Mouse (Mus musculus): ENCODE data around the gene Chga. TPM values are rescaled to one million over a fixed set of nuclear protein-coding genes. Genes with fewer than 3 reads are reported as not detected.

Chga gene
- total RNA-seq, 2 experiments from 2014 or later, result 123 to 124 TPM

GRCm38 (mm10) chr12:102570734-102571133, 16.0 kb downstream of the Chga start:
- no peak for TF ChIP-seq CTCF (conservative IDR thresholded peaks at IDR 0.05)
- H3K27ac ChIP-seq, result no peak overlapping the region
- H3K4me3 ChIP-seq, result no peak overlapping the region
- DNase-seq (ENCODE audit: low spot score in 2 of 2), result no peak

- Histone ChIP-seq H3K4me3 (no peak overlapping the region), H3K27ac (no peak overlapping the region)
- no peak for DNase-seq (ENCODE audit: low spot score in 2 of 2)
- TF ChIP-seq CTCF (conservative IDR thresholded peaks at IDR 0.05), result no peak
Observed at GRCm38 (mm10) chr12:102571666-102572065, 16.9 kb downstream of the Chga start.

- no peak for DNase-seq (ENCODE audit: low spot score in 2 of 2)
- TF ChIP-seq CTCF (conservative IDR thresholded peaks at IDR 0.05), result no peak
- Histone ChIP-seq H3K4me3 (no peak overlapping the region), H3K27ac (no peak overlapping the region)
Observed at GRCm38 (mm10) chr12:102573036-102573435, 18.3 kb downstream of the Chga start.

- peak; percentile 41 for TF ChIP-seq CTCF (conservative IDR thresholded peaks at IDR 0.05)
- no peak overlapping the region for H3K4me3 ChIP-seq
- no peak for DNase-seq (ENCODE audit: low spot score in 2 of 2)
- H3K27ac ChIP-seq, result no peak overlapping the region
Observed at GRCm38 (mm10) chr12:102575541-102576329, 21.0 kb downstream of the Chga start.

GRCm38 (mm10) chr12:102576659-102577398, 22.1 kb downstream of the Chga start:
- TF ChIP-seq CTCF (conservative IDR thresholded peaks at IDR 0.05), result no peak
- Histone ChIP-seq H3K27ac (no peak overlapping the region), H3K4me3 (no peak overlapping the region)
- no peak for DNase-seq (ENCODE audit: low spot score in 2 of 2)

DNA sequence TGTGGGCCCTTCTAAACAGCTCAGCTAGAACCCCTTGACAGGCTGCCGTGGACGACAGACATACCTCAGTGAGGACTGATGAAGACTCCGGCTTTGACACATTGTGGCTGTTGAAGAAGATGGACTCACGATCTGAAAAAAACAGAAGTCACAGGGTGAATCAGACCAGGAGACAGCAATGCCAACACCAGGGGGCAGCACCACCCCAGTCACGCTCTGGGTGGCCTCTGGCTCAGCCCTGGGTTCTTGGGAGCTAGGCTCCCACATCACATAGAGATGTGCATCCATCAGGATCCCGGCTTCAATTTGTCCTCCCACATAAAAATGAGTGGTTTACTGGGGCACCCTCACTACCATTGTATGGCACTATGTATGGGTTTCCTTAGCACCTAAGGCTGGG, 24.3 kb downstream of the Chga start:
- peak; percentile 58 to 88 for DNase-seq (ENCODE audit: low spot score in 2 of 2)
- no peak overlapping the region for H3K27ac ChIP-seq
- no peak overlapping the region for H3K4me3 ChIP-seq
- peak; percentile 93 for TF ChIP-seq CTCF (conservative IDR thresholded peaks at IDR 0.05)

DNA sequence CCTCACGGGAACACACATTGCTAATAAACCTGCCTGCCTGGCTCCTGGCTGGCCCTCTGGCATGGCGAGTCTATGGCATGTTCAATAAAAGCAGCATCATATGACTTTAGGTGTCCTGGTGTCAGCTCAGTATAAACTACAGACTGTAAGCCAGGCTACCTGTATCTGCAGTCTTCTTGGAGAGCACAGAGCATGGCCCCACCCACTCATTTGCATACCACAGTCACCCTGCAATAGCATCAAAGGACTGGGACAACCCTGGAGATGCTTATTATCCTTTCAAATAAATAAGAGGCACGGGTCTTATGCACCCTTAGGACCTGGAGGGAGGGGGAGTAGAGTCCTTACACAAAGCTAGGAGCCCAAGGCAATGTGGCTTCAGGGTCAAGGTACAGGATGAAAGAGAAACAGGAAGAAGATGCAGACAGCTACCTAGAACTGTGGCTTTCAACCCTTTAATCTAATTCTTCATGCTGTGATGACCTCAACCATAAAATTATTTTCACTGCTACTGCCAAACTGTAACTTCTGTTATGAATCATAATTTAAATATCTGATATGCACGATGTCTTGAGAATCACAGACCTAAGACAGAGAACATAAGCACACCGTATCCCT, 26.9 kb downstream of the Chga start:
- no peak for DNase-seq (ENCODE audit: low spot score in 2 of 2)
- Histone ChIP-seq H3K27ac (no peak overlapping the region), H3K4me3 (no peak overlapping the region)
- TF ChIP-seq CTCF (conservative IDR thresholded peaks at IDR 0.05), result no peak

DNA sequence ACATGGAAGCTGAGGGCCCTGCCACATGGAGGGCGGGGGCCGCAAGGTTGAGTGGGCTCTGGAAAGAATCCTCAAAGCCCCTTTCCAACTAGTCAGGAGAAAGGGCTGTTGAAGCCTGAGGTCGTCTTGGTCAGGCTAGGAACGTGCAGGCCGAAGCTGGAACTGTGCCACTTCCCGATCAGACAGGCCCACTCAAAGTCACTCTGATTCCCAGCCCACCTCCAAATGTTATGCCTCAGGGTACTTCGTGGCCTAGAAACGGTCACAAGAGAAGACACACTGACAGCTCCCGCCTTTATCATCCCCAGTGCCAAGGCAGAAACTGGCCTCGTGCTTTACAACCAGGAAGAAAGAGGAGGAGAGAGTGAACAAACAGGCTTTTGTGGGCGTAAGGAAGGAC, 27.7 kb downstream of the Chga start:
- DNase-seq (ENCODE audit: low spot score in 2 of 2), result no peak
- no peak overlapping the region for H3K27ac ChIP-seq

DNA sequence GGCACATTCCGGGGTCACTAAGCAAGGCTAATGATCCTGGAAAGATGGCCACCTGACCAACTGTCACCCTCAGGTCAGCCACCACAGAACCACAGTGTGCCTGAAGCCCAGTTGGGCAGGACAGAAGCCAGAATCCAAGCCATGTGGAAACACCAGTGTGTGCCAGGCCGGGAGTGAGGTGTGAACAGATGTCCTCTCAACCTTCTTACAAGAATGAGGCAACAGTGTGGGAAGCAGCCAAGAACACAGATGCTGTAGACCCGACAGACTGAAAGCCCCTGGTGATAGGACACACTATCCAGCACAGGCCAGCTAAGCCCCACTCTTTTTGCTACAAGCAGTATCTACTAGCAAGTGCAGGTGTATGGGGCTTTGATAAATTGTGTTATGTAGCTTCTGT, 30.6 kb downstream of the Chga start:
- Histone ChIP-seq H3K27ac (no peak overlapping the region), H3K4me3 (no peak overlapping the region)
- TF ChIP-seq CTCF (conservative IDR thresholded peaks at IDR 0.05), result no peak
- DNase-seq (ENCODE audit: low spot score in 2 of 2), result no peak

More for the DNA sequence above, 27.7 kb downstream of the Chga start:
- no peak for TF ChIP-seq CTCF (conservative IDR thresholded peaks at IDR 0.05)
- no peak overlapping the region for H3K4me3 ChIP-seq

DNA sequence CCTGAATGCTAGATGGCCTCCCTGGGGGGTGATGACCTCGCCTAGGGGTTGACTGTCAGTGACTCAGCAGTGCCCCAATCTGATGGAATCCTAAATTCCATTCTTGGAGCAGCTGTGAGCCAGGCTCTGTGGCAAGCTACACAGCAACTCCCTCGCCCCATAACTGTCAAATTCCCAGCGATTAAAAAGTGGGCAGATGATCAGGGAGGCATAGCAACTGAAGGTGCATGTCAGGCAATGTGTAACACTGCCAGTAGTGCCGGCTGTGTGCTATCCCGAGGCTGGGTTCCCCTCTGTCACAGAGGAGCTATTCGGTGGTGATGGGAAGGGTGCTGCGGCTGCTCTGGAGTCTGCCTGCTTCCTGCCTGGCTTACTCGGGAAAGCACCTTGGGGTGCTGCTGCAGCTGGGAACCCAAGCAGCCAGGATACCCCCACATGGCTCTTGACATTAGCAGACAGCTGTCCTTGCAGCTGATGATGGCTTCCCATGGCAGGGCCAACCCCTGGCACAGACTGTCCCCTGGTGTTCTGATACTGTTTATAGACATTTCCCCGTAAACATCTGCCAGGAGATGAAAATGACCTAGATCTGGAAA, 31.6 kb downstream of the Chga start:
- peak overlapping the region; percentile 64 for H3K27ac ChIP-seq
- no peak for TF ChIP-seq CTCF (conservative IDR thresholded peaks at IDR 0.05)
- DNase-seq (ENCODE audit: low spot score in 2 of 2), result peak; percentile 52 to 61
- no peak overlapping the region for H3K4me3 ChIP-seq

- no peak for DNase-seq (ENCODE audit: low spot score in 2 of 2)
- H3K27ac ChIP-seq, result peak overlapping the region; percentile 64
Observed at GRCm38 (mm10) chr12:102587106-102587505, 32.3 kb downstream of the Chga start.

DNA sequence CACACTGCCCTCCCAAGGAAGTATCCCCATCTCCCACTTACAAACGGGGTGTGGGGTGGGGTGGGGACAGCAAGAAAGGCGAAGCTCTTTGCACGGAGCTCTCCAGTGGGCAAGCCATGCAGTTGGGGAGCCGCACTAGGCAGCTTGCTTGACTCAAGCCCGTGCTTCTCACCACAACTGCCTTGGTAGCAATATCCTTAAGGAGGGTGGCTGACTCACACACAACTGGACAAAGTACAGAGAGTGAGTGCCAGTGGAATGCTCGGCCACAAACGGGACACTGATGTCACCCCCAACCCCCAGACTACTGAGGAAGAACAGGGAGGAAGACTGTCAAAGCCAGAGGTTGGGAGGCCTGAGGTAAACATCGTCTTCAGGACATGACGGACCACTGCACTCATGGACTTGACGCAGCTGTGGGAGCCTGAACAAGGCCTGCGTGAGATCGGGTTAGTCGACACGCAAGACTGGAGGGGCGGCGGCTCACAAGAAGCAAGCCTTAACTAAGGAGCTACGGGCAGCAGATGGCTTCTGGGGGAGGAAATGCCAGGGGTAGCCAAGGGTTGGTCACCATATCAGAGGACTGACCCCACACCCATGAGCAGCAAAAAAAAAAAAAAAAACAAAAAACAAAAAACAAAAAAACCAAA, 36.1 kb downstream of the Chga start:
- DNase-seq (ENCODE audit: low spot score in 2 of 2), result no peak
- Histone ChIP-seq H3K27ac (no peak overlapping the region), H3K4me3 (no peak overlapping the region)
- no peak for TF ChIP-seq CTCF (conservative IDR thresholded peaks at IDR 0.05)

More at GRCm38 (mm10) chr12:102587106-102587505, 32.3 kb downstream of the Chga start:
- no peak overlapping the region for H3K4me3 ChIP-seq
- TF ChIP-seq CTCF (conservative IDR thresholded peaks at IDR 0.05), result no peak
